Mouse (Mus musculus): Measurements from ENCODE around the gene Sec24b. TPM values are rescaled to one million over a fixed set of nuclear protein-coding genes. Genes with fewer than 3 reads are reported as not detected.

Sec24b gene
- 128 TPM for total RNA-seq (2023)

DNA sequence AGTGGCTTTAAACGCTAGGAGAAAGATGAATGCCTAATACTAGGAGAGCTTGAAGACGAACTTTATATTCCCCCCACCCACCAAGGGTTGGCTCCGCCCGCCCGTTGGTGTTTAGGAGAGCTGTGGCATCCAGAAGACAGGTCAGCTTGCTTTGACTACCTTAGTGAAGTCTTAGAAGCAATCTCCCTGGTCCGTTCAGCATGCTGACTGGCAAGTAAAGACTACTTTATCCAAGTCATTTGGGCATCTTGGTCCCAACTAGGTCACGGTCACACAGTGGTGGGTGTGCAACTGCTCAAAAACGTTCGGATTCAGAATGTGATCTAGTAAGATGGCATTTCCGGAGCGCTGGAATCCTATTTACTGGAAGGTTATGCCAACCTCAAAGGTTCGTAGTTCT lies at the start of gene Sec24b:
Gene Sec24b (minus strand): TSS at position 273 of the 400 bp plus-strand sequence.

DNA sequence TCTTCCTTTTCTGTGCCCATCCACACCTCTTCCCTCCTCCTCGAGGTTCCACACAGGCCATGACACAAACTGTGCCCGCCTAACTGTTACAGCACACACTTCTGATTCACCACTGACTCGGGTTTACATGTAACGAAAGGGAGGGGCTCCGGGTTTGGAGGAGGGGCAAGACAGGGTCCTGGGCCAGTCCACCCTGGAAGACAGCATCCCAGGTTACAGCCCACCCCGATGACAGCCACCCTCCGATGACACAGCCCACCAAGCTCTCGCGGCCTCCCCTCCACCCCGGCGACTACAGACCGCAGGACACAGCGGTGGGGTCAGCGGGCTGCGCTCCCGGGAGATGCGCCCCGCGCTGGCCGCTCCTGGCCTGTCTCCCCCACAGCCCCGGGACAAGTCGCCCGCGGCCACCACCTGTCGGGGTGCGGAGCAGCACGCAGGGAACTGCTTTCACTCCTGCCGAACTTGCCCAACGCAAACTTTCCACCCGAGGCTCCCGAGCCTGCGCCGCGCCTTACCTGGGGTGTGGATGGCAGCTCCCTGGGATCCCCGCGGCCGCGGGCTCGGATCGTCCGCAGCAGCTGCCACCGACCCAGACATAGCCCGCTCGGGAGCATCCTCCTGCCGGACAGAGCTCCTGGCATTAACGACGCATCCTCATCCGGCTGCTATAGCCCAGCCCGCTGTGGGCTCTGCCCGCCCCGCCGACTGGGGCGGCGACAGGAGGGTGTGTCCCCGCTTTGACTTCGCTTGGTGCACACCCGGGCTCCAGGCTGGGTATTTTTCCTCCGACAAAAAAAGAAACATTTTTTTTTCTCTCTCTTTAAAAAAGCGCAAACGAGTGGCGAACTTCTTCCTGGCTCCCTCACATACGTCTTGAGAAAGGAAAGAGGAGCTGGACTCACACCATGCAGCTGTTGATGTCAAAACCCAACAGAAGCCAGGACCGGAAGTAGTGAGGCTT lies 91.6 kb downstream of the Sec24b start, which contains the start of gene Mcub:
Gene Mcub (minus strand): TSS at position 775 of the 964 bp plus-strand sequence.

Other genes starting within 250 kb of the Sec24b start
- 1.1 TPM for gene Rrh, start 239.0 kb downstream of the Sec24b start, total RNA-seq (2023)
- gene Gar1, start 230.2 kb downstream of the Sec24b start, total RNA-seq (2023): 82.9 TPM
- gene Cfi, start 225.7 kb downstream of the Sec24b start, total RNA-seq (2023): not detected
- gene Pla2g12a, start 182.9 kb downstream of the Sec24b start, total RNA-seq (2023): 6.9 TPM
- gene Casp6, start 160.1 kb downstream of the Sec24b start, total RNA-seq (2023): 15.0 TPM
- gene Mcub, start 91.3 kb downstream of the Sec24b start, total RNA-seq (2023): 7.5 TPM
- not detected for gene Col25a1, start 69.9 kb upstream of the Sec24b start, total RNA-seq (2023)

Measured in CD4-positive naive resting alpha-beta T cell, adult 76 days (primary cell).